Mouse (Mus musculus) forebrain, embryonic 12.5 days (tissue): ENCODE results near the gene Klrc1. TPM values are rescaled to one million over a fixed set of nuclear protein-coding genes. Genes with fewer than 3 reads are reported as not detected.

Source experiments
- ATAC-seq: fragments of 200-750 bp; cut with Nextera tagmentation; 2 replicates; pipeline ENCODE4 v1.8.0; 2017; ENCODE audit warnings: moderate TSS enrichment; ENCODE audit not compliant: low FRiP score
- H3K27ac ChIP-seq: fragments of 300-500 bp; sonication (generic); 2 replicates; pipeline ENCODE4 v1.5.1; 2016; ENCODE audit warnings: mild to moderate bottlenecking
- H3K27me3 ChIP-seq: fragments of 300-500 bp; sonication (generic); 2 replicates; pipeline ENCODE4 v1.6.1; 2016; ENCODE audit warnings: mild to moderate bottlenecking
- H3K36me3 ChIP-seq: fragments of 300-500 bp; sonication (generic); replicated peaks from 2 replicates; pipeline ENCODE4 v1.6.1; 2016; ENCODE audit warnings: mild to moderate bottlenecking
- H3K4me1 ChIP-seq: fragments of 300-500 bp; sonication (generic); 2 replicates; pipeline ENCODE4 v1.6.1; 2016
- H3K4me2 ChIP-seq: fragments of 300-500 bp; sonication (generic); 2 replicates; pipeline ENCODE4 v1.6.1; 2016; ENCODE audit warnings: mild to moderate bottlenecking, moderate library complexity
- H3K4me3 ChIP-seq: fragments of 300-500 bp; sonication (generic); replicated peaks from 2 replicates; pipeline ENCODE4 v1.5.1; 2016; ENCODE audit warnings: mild to moderate bottlenecking
- H3K9ac ChIP-seq: fragments of 300-500 bp; sonication (generic); 2 replicates; pipeline ENCODE4 v1.6.1; 2016; ENCODE audit warnings: mild to moderate bottlenecking
- H3K9me3 ChIP-seq: fragments of 300-500 bp; sonication (generic); 2 replicates; pipeline ENCODE4 v1.6.1; 2016
- WGBS: fragments of 180-500 bp; shearing (Covaris S2); methylation state at CpG from one replicate; pipeline ENCODE4 v1.1.7; 2016; 5-methylcytosine and 5-hydroxymethylcytosine counted together
- microRNA-seq: library from miRNA; unstranded; fragments of <30 nt; microRNA quantifications from one replicate; pipeline ENCODE4, GENCODE M21; 2017
- polyA plus RNA-seq: library from polyadenylated mRNA; unstranded; fragments of >200 nt; fragmentation: Nextera tagmentation; extraction: Ambion mirVana; gene quantifications from 2 replicates; pipeline ENCODE4 v1.2.1, GENCODE M21; 2016

The Klrc1 gene
- polyA plus RNA-seq, 1 experiment from 2014 or later, result not detected

GRCm38 (mm10) chr6:129623735-129624134 is 55.0 kb downstream of the Klrc1 start, which contains the start of gene Klrk1:
TSS of gene Klrk1 (minus strand) at chr6:129623864.
- no peaks in the 10 kb centered on the region for H3K4me1 ChIP-seq
- H3K4me3 ChIP-seq, result no peak within 1 kb of the TSS
- H3K4me2 ChIP-seq, result no peak within 1 kb of the TSS
- H3K9me3 ChIP-seq, result no peaks in the 10 kb centered on the region
- 78% methylated on average over 4 of the region's 4 CpGs for WGBS
- H3K27me3 ChIP-seq, result no peaks in the 10 kb centered on the region
- H3K27ac ChIP-seq, result no peak within 1 kb of the TSS
- no peak within 1 kb of the TSS for H3K9ac ChIP-seq
- ATAC-seq, result no peak
- H3K36me3 ChIP-seq, result no peaks in the 10 kb centered on the region

Small RNA genes within 50 kb of the gene (microRNA-seq; reads per million reads assigned to microRNA genes)
- not detected for gene Mir680-1

Other genes with a start within 250 kb of the Klrc1 start
- gene Clec1a, start 227.0 kb downstream of the Klrc1 start, polyA plus RNA-seq, result 1.2 TPM in 2 replicates
- not detected in 2 replicates for gene Olr1, start 171.8 kb downstream of the Klrc1 start, polyA plus RNA-seq
- gene Tmem52b, start 166.4 kb downstream of the Klrc1 start, polyA plus RNA-seq, result not detected in 2 replicates
- gene Gabarapl1, start 145.8 kb downstream of the Klrc1 start, polyA plus RNA-seq, result 83.6 and 97.2 TPM in 2 replicates
- not detected in 2 replicates for gene Klre1, start 101.1 kb downstream of the Klrc1 start, polyA plus RNA-seq
- gene Klrd1, start 87.2 kb downstream of the Klrc1 start, polyA plus RNA-seq, result not detected in 2 replicates
- gene Klrk1, start 55.1 kb downstream of the Klrc1 start, polyA plus RNA-seq, result 0.08 and 0.13 TPM in 2 replicates
- gene Klrc3, start 35.6 kb downstream of the Klrc1 start, polyA plus RNA-seq, result not detected in 2 replicates
- gene Klrc2, start 18.3 kb downstream of the Klrc1 start, polyA plus RNA-seq, result not detected in 2 replicates
- gene Klri1, start 38.2 kb upstream of the Klrc1 start, polyA plus RNA-seq, result not detected in 2 replicates
- not detected in 2 replicates for gene Klri2, start 61.5 kb upstream of the Klrc1 start, polyA plus RNA-seq
- not detected in 2 replicates for gene Gm156, start 105.3 kb upstream of the Klrc1 start, polyA plus RNA-seq
- not detected in 2 replicates for gene Gm17631, start 183.7 kb upstream of the Klrc1 start, polyA plus RNA-seq
- not detected in 2 replicates for gene Klra17, start 197.7 kb upstream of the Klrc1 start, polyA plus RNA-seq
- gene Klra5, start 238.7 kb upstream of the Klrc1 start, polyA plus RNA-seq, result not detected in 2 replicates